Mouse (Mus musculus) heart, postnatal 0 days (tissue): Measurements from ENCODE around the gene Oard1.

Experiments used
- CTCF ChIP-seq: IDR thresholded peaks from 2 replicates; pipeline ENCODE4 v1.5.1; 2016; ENCODE audit warnings: antibody characterized with exemption, control low read depth, low read depth
- EP300 ChIP-seq: IDR thresholded peaks from 2 replicates; pipeline ENCODE4 v1.6.1; 2016; ENCODE audit warnings: antibody characterized with exemption, low read depth

- TF ChIP-seq CTCF (no peak), EP300 (no peak)
Observed at GRCm38 (mm10) chr17:48454688-48455087, 44.9 kb downstream of the Oard1 start, which contains the start of gene Unc5cl.
